Mouse (Mus musculus): Measurements from ENCODE around the gene Csf2ra. TPM values are rescaled to one million over a fixed set of nuclear protein-coding genes. Genes with fewer than 3 reads are reported as not detected.
"Not testable (repeated sequence)": the region's sequence is repeated elsewhere in the genome, so short reads cannot be mapped to it uniquely, and the experiment has no call there.

Gene Csf2ra
- polyA plus RNA-seq, 1 experiment from 2014 or later, result 19.2 TPM

DNA sequence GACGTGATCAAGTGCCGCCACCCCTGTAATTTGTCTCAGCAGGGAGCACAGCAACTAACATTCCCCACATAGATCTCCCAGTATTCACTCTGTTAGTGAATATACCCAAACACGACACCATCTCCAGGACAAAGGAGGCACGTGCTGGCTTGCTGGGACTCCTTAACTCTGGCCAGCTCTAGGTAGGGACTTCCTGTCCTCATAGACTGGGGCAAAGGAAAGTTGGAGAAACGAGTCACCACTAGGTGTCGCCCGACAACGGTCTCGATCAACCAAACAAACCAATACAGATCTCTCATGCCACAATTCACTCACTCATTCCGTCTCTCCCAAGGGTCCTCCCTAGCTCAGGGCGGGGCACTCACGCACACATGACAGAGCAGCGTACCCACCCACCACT is 28.9 kb downstream of the Csf2ra start:
- 14% methylated on average over 13 of the region's 13 CpGs for WGBS
- Histone ChIP-seq H3K4me3 (ENCODE audit: low read depth, low read length) (no peak overlapping the region), H3K4me2 (ENCODE audit: low read depth, low read length, severe bottlenecking) (no peak overlapping the region), H3K9ac (ENCODE audit: low read length) (no peak overlapping the region), H3K27ac (ENCODE audit: low read depth, low read length) (no peak overlapping the region), H3K4me1 (replicated peaks; ENCODE audit: control insufficient read depth, insufficient read depth, low read length) (no peaks in the 10 kb centered on the region), H3K9me3 (ENCODE audit: control insufficient read depth, low read length) (no peaks in the 10 kb centered on the region), H3K36me3 (ENCODE audit: control insufficient read depth, insufficient read depth, low read length) (no peaks in the 10 kb centered on the region), H3K27me3 (ENCODE audit: control insufficient read depth, insufficient read depth, low read length) (no peaks in the 10 kb centered on the region)
- DNase-seq (ENCODE audit: low spot score) (peak; percentile 91), ATAC-seq (replicated peaks; ENCODE audit: low FRiP score) (no peak)

DNA sequence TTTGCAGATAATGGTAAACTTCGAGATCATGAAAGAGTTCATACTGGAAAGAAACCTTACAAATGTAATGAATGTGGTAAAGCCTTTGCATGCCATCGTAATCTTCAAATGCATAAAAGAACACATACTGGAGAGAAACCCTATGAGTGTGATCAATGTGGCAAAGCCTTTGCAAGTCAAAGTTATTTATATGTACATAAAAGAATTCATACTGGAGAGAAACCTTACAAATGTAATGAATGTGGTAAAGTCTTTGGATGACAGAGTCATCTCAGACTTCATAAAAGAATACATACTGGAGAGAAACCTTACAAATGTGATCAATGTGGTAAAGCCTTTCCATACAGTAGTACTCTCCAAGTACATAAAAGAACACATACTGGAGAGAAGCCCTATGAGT is 44.6 kb downstream of the Csf2ra start, which contains the start of gene Gm6020:
Gene Gm6020 (plus strand): TSS at position 301 of the 400 bp plus-strand sequence.
- not testable (repeated sequence) for H3K9me3 ChIP-seq (ENCODE audit: control insufficient read depth, low read length); H3K36me3 ChIP-seq (ENCODE audit: control insufficient read depth, insufficient read depth, low read length); H3K4me2 ChIP-seq (ENCODE audit: low read depth, low read length, severe bottlenecking); ATAC-seq (replicated peaks; ENCODE audit: low FRiP score); DNase-seq (ENCODE audit: low spot score); H3K4me3 ChIP-seq (ENCODE audit: low read depth, low read length); H3K27me3 ChIP-seq (ENCODE audit: control insufficient read depth, insufficient read depth, low read length); H3K27ac ChIP-seq (ENCODE audit: low read depth, low read length); H3K9ac ChIP-seq (ENCODE audit: low read length); H3K4me1 ChIP-seq (replicated peaks; ENCODE audit: control insufficient read depth, insufficient read depth, low read length)
- WGBS, result 85% methylated on average over 2 of the region's 2 CpGs

- H3K4me3 ChIP-seq (ENCODE audit: low read depth, low read length), result 0 out of 2 replicates have a peak within 1 kb of the TSS, but pooled peaks have one; percentile 10
- no peaks in the 10 kb centered on the region for H3K9me3 ChIP-seq (ENCODE audit: control insufficient read depth, low read length)
- ATAC-seq (replicated peaks; ENCODE audit: low FRiP score) (no peak), DNase-seq (ENCODE audit: low spot score) (peak; percentile 53)
- H3K4me2 ChIP-seq (ENCODE audit: low read depth, low read length, severe bottlenecking), result peak within 1 kb of the TSS; percentile 42
- no peaks in the 10 kb centered on the region for H3K36me3 ChIP-seq (ENCODE audit: control insufficient read depth, insufficient read depth, low read length)
- H3K9ac ChIP-seq (ENCODE audit: low read length), result peak within 1 kb of the TSS; percentile 23; the same call in 1 of the 2 replicates
- no peak within 1 kb of the TSS for H3K27ac ChIP-seq (ENCODE audit: low read depth, low read length)
- no peaks in the 10 kb centered on the region for H3K27me3 ChIP-seq (ENCODE audit: control insufficient read depth, insufficient read depth, low read length)
- H3K4me1 ChIP-seq (replicated peaks; ENCODE audit: control insufficient read depth, insufficient read depth, low read length), result no peaks in the 10 kb centered on the region
- WGBS, result 34% methylated on average over 39 of the region's 39 CpGs
Observed at GRCm38 (mm10) chr19:61175756-61176324, 52.4 kb downstream of the Csf2ra start, which contains the start of gene Gm7102. Gene Gm7102, minus strand, starts transcription at chr19:61176309.

Other genes starting within 250 kb of the Csf2ra start
- gene Zfp950, start 87.6 kb downstream of the Csf2ra start, polyA plus RNA-seq (2014; fragmentation: Nextera tagmentation; extraction: Ambion mirVana), result 25.6 and 27.1 TPM in 2 replicates
- not detected in 2 replicates for gene Gm7102, start 52.1 kb downstream of the Csf2ra start, polyA plus RNA-seq (2014; fragmentation: Nextera tagmentation; extraction: Ambion mirVana)
- not detected in 2 replicates for gene Gm6020, start 44.5 kb downstream of the Csf2ra start, polyA plus RNA-seq (2014; fragmentation: Nextera tagmentation; extraction: Ambion mirVana)
- gene Gm21060, start 68.6 kb upstream of the Csf2ra start, polyA plus RNA-seq (2014; fragmentation: Nextera tagmentation; extraction: Ambion mirVana), result not detected in 2 replicates